Mouse (Mus musculus): ENCODE measurements at regions not wholly inside any gene's neighbourhood (a gene's known extent, or its start where the extent isn't known, plus 50 kb on each side); places are given as distances from the start of the nearest gene placed in this dataset.

DNA sequence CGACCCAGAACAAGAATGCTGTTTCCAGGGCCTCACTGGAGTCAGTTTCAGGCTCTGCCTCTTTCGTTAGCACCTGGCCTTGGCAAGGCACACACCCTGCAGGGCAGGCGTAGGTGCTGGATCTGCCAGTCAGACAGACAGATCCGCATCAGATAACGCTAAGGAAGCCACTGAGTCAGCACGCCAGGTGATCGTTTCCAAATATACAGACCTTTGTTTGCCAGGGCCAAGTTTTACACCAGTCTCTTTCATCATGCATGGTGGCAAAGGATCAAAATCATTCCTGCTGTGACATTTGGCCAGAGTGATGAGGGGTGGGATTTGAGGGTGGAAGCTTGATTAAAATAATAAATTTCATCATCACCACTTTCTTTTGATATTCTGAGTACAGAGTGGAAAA is 411.0 kb downstream of the Ofcc1 start:
- DNase-seq (ENCODE audit: low spot score): no peak
- no peak overlapping the region for H3K4me2 ChIP-seq (ENCODE audit: low read length)
- 67% methylated on average over 7 of the region's 7 CpGs for WGBS

GRCm38 (mm10) chr13:39935216-39935615 is 426.0 kb downstream of the Ofcc1 start:
- no peak overlapping the region for H3K4me2 ChIP-seq (ENCODE audit: low read length)
- H3K4me3 ChIP-seq (ENCODE audit: low read depth, low read length): no peak overlapping the region
- no peaks in the 10 kb centered on the region for H3K9me3 ChIP-seq (replicated peaks; ENCODE audit: control insufficient read depth, low read length)
- DNase-seq (ENCODE audit: low spot score): peak; percentile 36
- no peaks in the 10 kb centered on the region for H3K4me1 ChIP-seq (ENCODE audit: control insufficient read depth, insufficient read depth, low read length)
- no peak overlapping the region for H3K9ac ChIP-seq (ENCODE audit: low read length)
- no peaks in the 10 kb centered on the region for H3K27me3 ChIP-seq (replicated peaks; ENCODE audit: control insufficient read depth, insufficient read depth, low read length)
- H3K36me3 ChIP-seq (ENCODE audit: control insufficient read depth, insufficient read depth, low read length): no peaks in the 10 kb centered on the region
- ATAC-seq: no peak
- H3K27ac ChIP-seq (ENCODE audit: low read depth, low read length): no peak overlapping the region
- 45% methylated on average over 2 of the region's 2 CpGs for WGBS

More for the DNA sequence above, 411.0 kb downstream of the Ofcc1 start:
- ATAC-seq: no peak
- no peak overlapping the region for H3K9ac ChIP-seq (ENCODE audit: low read length)
- no peaks in the 10 kb centered on the region for H3K36me3 ChIP-seq (ENCODE audit: control insufficient read depth, insufficient read depth, low read length)
- H3K27me3 ChIP-seq (replicated peaks; ENCODE audit: control insufficient read depth, insufficient read depth, low read length): no peaks in the 10 kb centered on the region
- H3K27ac ChIP-seq (ENCODE audit: low read depth, low read length): no peak overlapping the region
- no peaks in the 10 kb centered on the region for H3K9me3 ChIP-seq (replicated peaks; ENCODE audit: control insufficient read depth, low read length)
- H3K4me3 ChIP-seq (ENCODE audit: low read depth, low read length): no peak overlapping the region
- no peaks in the 10 kb centered on the region for H3K4me1 ChIP-seq (ENCODE audit: control insufficient read depth, insufficient read depth, low read length)

GRCm38 (mm10) chr13:39931487-39931886 is 429.8 kb downstream of the Ofcc1 start:
- Histone ChIP-seq H3K4me1 (ENCODE audit: control insufficient read depth, insufficient read depth, low read length) (no peaks in the 10 kb centered on the region), H3K9ac (ENCODE audit: low read length) (no peak overlapping the region), H3K36me3 (ENCODE audit: control insufficient read depth, insufficient read depth, low read length) (no peaks in the 10 kb centered on the region), H3K4me2 (ENCODE audit: low read length) (no peak overlapping the region), H3K4me3 (ENCODE audit: low read depth, low read length) (no peak overlapping the region), H3K27ac (ENCODE audit: low read depth, low read length) (no peak overlapping the region), H3K27me3 (replicated peaks; ENCODE audit: control insufficient read depth, insufficient read depth, low read length) (no peaks in the 10 kb centered on the region), H3K9me3 (replicated peaks; ENCODE audit: control insufficient read depth, low read length) (no peaks in the 10 kb centered on the region)
- no peak for DNase-seq (ENCODE audit: low spot score)
- no peak for ATAC-seq
- 72% methylated on average over 3 of the region's 3 CpGs for WGBS

DNA sequence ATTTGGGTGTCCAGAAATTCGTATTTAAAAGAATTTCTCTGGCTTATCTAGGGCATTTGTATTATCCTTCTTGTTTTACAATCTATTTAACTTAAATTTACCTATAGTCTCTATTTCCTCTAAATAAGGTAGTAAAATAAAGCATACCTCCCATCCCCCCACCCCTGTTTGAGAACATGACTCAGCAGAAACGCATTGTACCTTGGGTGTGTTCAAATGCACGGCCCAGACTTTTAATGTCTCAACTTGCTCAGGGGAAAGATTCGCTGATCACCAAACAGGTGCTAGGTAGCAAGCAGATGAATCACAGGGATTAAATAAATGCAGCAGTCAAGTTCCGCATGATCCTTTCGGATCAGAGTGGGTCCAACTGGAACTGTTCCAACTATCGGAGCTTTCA is 432.7 kb downstream of the Ofcc1 start:
- no peak overlapping the region for H3K4me2 ChIP-seq (ENCODE audit: low read length)
- H3K27ac ChIP-seq (ENCODE audit: low read depth, low read length): no peak overlapping the region
- no peaks in the 10 kb centered on the region for H3K9me3 ChIP-seq (replicated peaks; ENCODE audit: control insufficient read depth, low read length)
- H3K4me1 ChIP-seq (ENCODE audit: control insufficient read depth, insufficient read depth, low read length): no peaks in the 10 kb centered on the region
- no peak overlapping the region for H3K4me3 ChIP-seq (ENCODE audit: low read depth, low read length)
- no peaks in the 10 kb centered on the region for H3K36me3 ChIP-seq (ENCODE audit: control insufficient read depth, insufficient read depth, low read length)
- no peak for DNase-seq (ENCODE audit: low spot score)
- H3K9ac ChIP-seq (ENCODE audit: low read length): no peak overlapping the region
- ATAC-seq: no peak
- no peaks in the 10 kb centered on the region for H3K27me3 ChIP-seq (replicated peaks; ENCODE audit: control insufficient read depth, insufficient read depth, low read length)
- 89% methylated on average over 7 of the region's 7 CpGs for WGBS

GRCm38 (mm10) chr13:39924366-39924765 is 436.9 kb downstream of the Ofcc1 start:
- Histone ChIP-seq H3K36me3 (ENCODE audit: control insufficient read depth, insufficient read depth, low read length) (no peaks in the 10 kb centered on the region), H3K9ac (ENCODE audit: low read length) (no peak overlapping the region), H3K27ac (ENCODE audit: low read depth, low read length) (no peak overlapping the region), H3K4me1 (ENCODE audit: control insufficient read depth, insufficient read depth, low read length) (no peaks in the 10 kb centered on the region), H3K4me3 (ENCODE audit: low read depth, low read length) (no peak overlapping the region), H3K9me3 (replicated peaks; ENCODE audit: control insufficient read depth, low read length) (no peaks in the 10 kb centered on the region), H3K27me3 (replicated peaks; ENCODE audit: control insufficient read depth, insufficient read depth, low read length) (no peaks in the 10 kb centered on the region), H3K4me2 (ENCODE audit: low read length) (no peak overlapping the region)
- no peak for ATAC-seq
- no peak for DNase-seq (ENCODE audit: low spot score)
- 89% methylated on average over 4 of the region's 4 CpGs for WGBS

- H3K4me1 ChIP-seq (ENCODE audit: control insufficient read depth, insufficient read depth, low read length): no peaks in the 10 kb centered on the region
- no peak overlapping the region for H3K27ac ChIP-seq (ENCODE audit: low read depth, low read length)
- no peak overlapping the region for H3K4me2 ChIP-seq (ENCODE audit: low read length)
- no peaks in the 10 kb centered on the region for H3K27me3 ChIP-seq (replicated peaks; ENCODE audit: control insufficient read depth, insufficient read depth, low read length)
- H3K36me3 ChIP-seq (ENCODE audit: control insufficient read depth, insufficient read depth, low read length): no peaks in the 10 kb centered on the region
- no peaks in the 10 kb centered on the region for H3K9me3 ChIP-seq (replicated peaks; ENCODE audit: control insufficient read depth, low read length)
- WGBS: 57% methylated on average over 9 of the region's 9 CpGs
- DNase-seq (ENCODE audit: low spot score) (peak; percentile 37), ATAC-seq (0 out of 2 replicates have a peak, but pooled peaks have one; percentile 37)
- no peak overlapping the region for H3K4me3 ChIP-seq (ENCODE audit: low read depth, low read length)
- no peak overlapping the region for H3K9ac ChIP-seq (ENCODE audit: low read length)
Measured at GRCm38 (mm10) chr13:39923113-39923512, 438.1 kb downstream of the Ofcc1 start.

DNA sequence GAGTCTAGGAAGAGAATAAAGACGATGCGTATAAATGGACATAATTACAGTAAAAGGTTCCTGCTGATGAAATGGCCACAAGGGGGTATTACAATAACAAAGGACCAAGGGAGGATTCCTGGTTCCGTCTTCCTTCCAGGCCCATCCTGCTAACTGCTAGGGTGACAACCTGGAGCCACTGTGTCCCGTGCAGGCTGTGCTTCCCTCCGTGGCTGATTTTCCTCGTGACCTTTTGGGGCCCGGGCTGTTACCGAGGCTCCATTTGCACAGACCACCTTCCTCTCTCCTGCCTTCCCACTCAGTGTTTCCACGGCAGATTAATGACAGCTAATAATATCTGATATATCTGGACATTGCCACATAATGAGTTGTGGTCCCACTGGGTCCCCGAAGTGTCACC is 453.5 kb downstream of the Ofcc1 start:
- no peak overlapping the region for H3K27ac ChIP-seq (ENCODE audit: low read depth, low read length)
- H3K4me2 ChIP-seq (ENCODE audit: low read length): no peak overlapping the region
- ATAC-seq (no peak), DNase-seq (ENCODE audit: low spot score) (no peak)
- no peak overlapping the region for H3K9ac ChIP-seq (ENCODE audit: low read length)
- no peaks in the 10 kb centered on the region; the same call in 1 of the 2 replicates for H3K4me1 ChIP-seq (ENCODE audit: control insufficient read depth, insufficient read depth, low read length)
- H3K36me3 ChIP-seq (ENCODE audit: control insufficient read depth, insufficient read depth, low read length): no peaks in the 10 kb centered on the region
- WGBS: 83% methylated on average over 10 of the region's 10 CpGs
- H3K9me3 ChIP-seq (replicated peaks; ENCODE audit: control insufficient read depth, low read length): no peaks in the 10 kb centered on the region
- H3K4me3 ChIP-seq (ENCODE audit: low read depth, low read length): no peak overlapping the region
- H3K27me3 ChIP-seq (replicated peaks; ENCODE audit: control insufficient read depth, insufficient read depth, low read length): no peaks in the 10 kb centered on the region

- no peaks in the 10 kb centered on the region for H3K27me3 ChIP-seq (replicated peaks; ENCODE audit: control insufficient read depth, insufficient read depth, low read length)
- H3K4me1 ChIP-seq (ENCODE audit: control insufficient read depth, insufficient read depth, low read length): no peaks in the 10 kb centered on the region; the same call in 1 of the 2 replicates
- H3K4me3 ChIP-seq (ENCODE audit: low read depth, low read length): no peak overlapping the region
- ATAC-seq: peak; percentile 37; the same call in 1 of the 2 replicates
- DNase-seq (ENCODE audit: low spot score): peak; percentile 40
- H3K9ac ChIP-seq (ENCODE audit: low read length): no peak overlapping the region
- no peak overlapping the region for H3K27ac ChIP-seq (ENCODE audit: low read depth, low read length)
- H3K36me3 ChIP-seq (ENCODE audit: control insufficient read depth, insufficient read depth, low read length): no peaks in the 10 kb centered on the region
- no peak overlapping the region for H3K4me2 ChIP-seq (ENCODE audit: low read length)
- H3K9me3 ChIP-seq (replicated peaks; ENCODE audit: control insufficient read depth, low read length): no peaks in the 10 kb centered on the region
- 12% methylated on average over 8 of the region's 8 CpGs for WGBS
Measured at GRCm38 (mm10) chr13:39904264-39904663, 457.0 kb downstream of the Ofcc1 start.

GRCm38 (mm10) chr13:39903319-39903718 is 457.9 kb downstream of the Ofcc1 start:
- Histone ChIP-seq H3K9ac (ENCODE audit: low read length) (no peak overlapping the region), H3K4me3 (ENCODE audit: low read depth, low read length) (no peak overlapping the region), H3K36me3 (ENCODE audit: control insufficient read depth, insufficient read depth, low read length) (no peaks in the 10 kb centered on the region), H3K4me1 (ENCODE audit: control insufficient read depth, insufficient read depth, low read length) (no peaks in the 10 kb centered on the region; the same call in 1 of the 2 replicates), H3K27me3 (replicated peaks; ENCODE audit: control insufficient read depth, insufficient read depth, low read length) (no peaks in the 10 kb centered on the region), H3K9me3 (replicated peaks; ENCODE audit: control insufficient read depth, low read length) (no peaks in the 10 kb centered on the region), H3K27ac (ENCODE audit: low read depth, low read length) (no peak overlapping the region), H3K4me2 (ENCODE audit: low read length) (no peak overlapping the region)
- 52% methylated on average over 3 of the region's 3 CpGs for WGBS
- ATAC-seq (peak; percentile 75), DNase-seq (ENCODE audit: low spot score) (peak; percentile 37)

Data from forebrain, embryonic 14.5 days (tissue).